Mouse (Mus musculus) 3T3-L1 (cell line): ENCODE data around the gene Vav3.

Experiments used
- DNase-seq: peaks from one replicate; pipeline ENCODE4 v3.0.0-alpha.2; 2015; ENCODE audit warnings: low read depth, low spot score

Vav3 gene

DNA sequence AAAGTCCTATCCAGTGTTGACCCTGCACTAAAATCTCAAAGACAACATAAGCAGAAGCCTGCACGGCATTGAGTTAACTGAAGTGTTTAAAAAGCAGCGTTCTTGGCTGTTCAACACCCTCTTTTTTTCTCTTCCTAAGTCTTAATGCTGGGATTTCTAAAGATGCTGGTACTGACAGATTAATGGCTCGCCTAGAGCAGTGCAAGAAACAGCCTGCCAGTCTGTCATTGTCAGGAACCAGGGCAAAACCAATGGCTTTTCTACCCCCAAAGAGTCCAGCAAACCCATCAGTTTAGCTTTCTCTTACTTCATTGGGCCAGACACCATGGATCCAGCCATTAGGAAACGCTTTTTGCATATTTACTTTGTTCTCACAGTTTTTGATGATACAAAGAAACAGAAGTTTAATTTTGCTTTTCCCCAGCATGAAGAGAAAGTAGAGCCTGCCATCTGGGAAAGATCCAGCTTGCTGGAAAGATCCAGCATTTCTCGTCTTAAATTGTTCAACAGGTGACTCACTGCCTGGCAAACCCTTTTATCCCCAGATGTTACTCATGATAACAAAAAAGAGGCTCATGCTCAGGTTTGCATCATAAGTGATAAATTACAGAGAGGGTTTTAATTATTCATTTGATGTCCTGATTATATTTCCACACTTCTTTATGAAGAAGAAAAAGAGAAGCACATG lies 343.3 kb downstream of the Vav3 start:
- DNase-seq: peak; percentile 84

DNA sequence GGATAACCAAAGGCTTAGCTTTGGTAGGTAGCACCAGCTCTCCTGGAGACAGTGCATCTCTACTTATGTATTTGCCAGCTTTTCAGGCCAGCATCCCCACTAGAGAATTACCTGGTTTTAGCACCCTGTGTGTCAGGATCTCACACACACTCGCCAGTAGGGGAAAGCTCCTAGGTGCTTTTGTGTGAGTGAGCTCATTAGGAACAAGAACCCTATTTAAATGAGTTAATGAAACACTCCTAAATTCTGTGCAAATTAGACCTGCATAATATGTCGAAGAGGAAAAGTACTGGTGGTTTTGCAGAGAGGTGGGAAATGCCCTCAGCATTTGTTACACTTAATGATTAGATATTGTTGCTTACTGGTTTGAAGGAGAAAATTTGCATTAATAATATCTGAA lies 350.1 kb downstream of the Vav3 start:
- DNase-seq: no peak

- DNase-seq: no peak
Observed at GRCm38 (mm10) chr3:109692613-109693012, 352.2 kb downstream of the Vav3 start.

DNA sequence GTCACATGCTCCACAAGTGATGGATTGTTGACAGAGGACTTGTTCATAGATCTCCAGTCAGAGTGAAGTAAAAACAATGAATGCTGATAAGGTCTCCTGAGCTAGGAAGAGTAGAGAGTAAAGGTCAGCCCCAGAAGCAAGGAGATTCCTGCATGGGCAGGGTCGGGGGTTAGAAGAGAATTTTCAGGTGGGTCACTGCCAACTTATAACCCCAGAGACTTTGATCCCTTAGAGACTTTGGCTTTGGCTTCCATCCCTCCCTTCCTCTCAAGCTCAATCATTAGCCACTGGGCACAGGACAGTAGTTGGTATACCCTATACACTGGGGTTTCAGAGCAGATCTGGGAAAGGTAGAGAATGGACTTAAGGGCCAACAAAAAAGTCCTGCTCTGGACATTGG lies 360.8 kb downstream of the Vav3 start:
- DNase-seq: no peak

DNA sequence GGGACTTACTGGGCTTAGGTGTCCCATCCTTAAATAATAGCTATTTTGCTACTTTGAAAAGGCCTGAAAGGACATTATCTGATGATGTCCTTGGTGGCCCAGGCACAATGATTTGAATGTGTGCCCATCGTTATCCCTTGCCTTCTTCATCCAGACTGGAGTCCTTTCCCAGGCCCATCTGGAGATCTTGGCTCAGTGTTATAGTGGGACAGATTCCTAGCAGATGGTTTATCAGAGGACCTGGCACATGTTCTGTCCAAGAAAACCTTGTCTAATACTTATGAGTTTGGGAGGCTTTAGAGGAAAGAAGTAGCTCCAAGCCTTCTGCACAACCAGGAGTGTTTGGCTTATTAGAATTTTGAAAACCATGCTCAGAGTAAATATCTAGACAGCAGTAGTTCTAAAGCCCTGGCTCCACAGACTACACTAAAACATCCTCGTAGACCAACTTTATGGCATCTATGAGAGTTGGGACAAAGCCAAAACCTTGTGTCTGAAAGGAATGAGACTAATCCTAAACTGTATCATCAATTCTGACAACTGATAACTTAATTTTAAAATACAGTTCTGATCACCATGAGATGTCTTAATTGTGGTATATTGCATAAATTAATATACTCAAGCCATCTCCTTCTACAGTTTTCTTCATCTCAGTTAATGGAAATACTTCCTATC lies 367.5 kb downstream of the Vav3 start:
- no peak for DNase-seq

- DNase-seq: peak; percentile 57
Observed at GRCm38 (mm10) chr3:109711751-109712150, 371.3 kb downstream of the Vav3 start.

DNA sequence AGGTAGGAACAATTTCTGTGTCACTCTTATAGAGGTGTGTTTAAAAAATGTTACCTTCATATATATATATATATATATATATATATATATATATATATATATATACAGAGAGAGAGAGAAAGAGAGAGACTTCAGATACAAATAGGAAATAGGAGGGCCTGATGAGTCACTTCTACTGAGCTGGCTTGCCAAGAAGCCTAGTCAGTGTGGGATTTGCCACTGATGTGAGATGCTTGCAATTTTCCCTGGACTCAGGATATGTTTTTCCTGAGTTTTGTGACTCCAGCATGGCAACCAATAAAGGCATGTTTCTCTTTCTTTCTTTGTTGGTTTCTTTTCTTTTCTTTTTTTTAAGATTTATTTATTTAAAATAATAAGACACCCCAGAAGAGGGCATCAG lies 374.0 kb downstream of the Vav3 start:
- peak; percentile 86 for DNase-seq

- DNase-seq: no peak
Observed at GRCm38 (mm10) chr3:109721753-109722152, 381.3 kb downstream of the Vav3 start.

- peak; percentile 97 for DNase-seq
Observed at GRCm38 (mm10) chr3:109726776-109727175, 386.3 kb downstream of the Vav3 start.

DNA sequence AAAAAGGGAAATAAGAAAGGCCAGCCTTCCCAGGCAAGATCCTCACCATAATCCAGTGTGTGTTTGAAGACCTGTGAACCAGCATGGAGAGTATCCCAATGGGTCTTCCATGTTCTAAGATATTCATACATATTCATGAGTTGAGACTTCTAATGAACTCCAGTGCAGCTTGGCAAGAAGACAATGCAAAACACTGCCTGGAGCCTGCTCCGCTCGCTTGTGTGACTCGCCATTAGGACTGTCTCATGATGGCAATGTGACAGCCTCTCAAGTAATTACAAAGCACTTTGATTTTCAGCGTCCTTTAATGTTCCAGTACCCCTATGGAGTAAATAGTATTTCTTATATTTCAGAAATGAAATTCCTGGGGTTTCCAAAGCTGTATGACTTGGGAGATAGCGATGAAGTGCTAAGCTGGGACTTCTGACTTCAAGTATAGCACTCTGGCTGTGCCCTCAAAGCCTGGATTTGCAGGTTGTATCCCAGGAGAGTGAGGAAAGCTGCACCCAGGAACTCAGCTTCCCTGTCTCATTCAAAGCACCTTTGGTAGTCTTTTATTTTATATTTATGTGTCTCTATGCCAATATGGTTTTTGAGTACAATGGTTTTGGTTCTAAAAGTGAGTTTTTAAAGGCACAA lies 391.3 kb downstream of the Vav3 start:
- DNase-seq: no peak

GRCm38 (mm10) chr3:109732327-109733182 lies 392.1 kb downstream of the Vav3 start:
- peak; percentile 69 for DNase-seq
